Comparison of ENCODE assay signal across 8 mouse cellular contexts in genomic region chr3:95159987-95160963, GRCm38 (mm10). TPM values are rescaled to one million over a fixed set of nuclear protein-coding genes. Genes with fewer than 3 reads are reported as not detected.
DNase-seq lines count a peak whose midpoint lies in the region; ATAC-seq lines count a peak whose summit lies in the region.

Gene Sema6c (plus strand): TSS chr3:95160457.

- ATAC-seq in hindbrain, embryonic 14.5 days (ENCODE audit: low FRiP score): peak; percentile 93

- H3K4me1 ChIP-seq in hindbrain, embryonic 14.5 days (replicated peaks; ENCODE audit: control insufficient read depth, insufficient read depth, low read length): peaks cover 29% of the 10 kb centered on the region

- peak; percentile 94 for DNase-seq in NIH3T3 (ENCODE audit: low read depth)
- DNase-seq in cerebellum, postnatal 10 days: peak; percentile 95 to 96
- DNase-seq in frontal cortex, postnatal 14 days (ENCODE audit: low spot score in 2 of 2): peak; percentile 81 to 84
- peak; percentile 85 for DNase-seq in hindbrain, embryonic 14.5 days (ENCODE audit: low spot score)
- DNase-seq in layer of hippocampus, postnatal 36 days: peak; percentile 83 to 87
- DNase-seq in lung, postnatal 36 days: peak; percentile 94
- DNase-seq in retina, postnatal 1 day: peak; percentile 95
- DNase-seq in urinary bladder, adult 18-20 months (ENCODE audit: low spot score in 2 of 2): peak; percentile 81 to 86

- peak within 1 kb of the TSS; percentile 88 for H3K9ac ChIP-seq in hindbrain, embryonic 14.5 days

- H3K27me3 ChIP-seq in hindbrain, embryonic 14.5 days (ENCODE audit: control insufficient read depth, insufficient read depth, low read length): no peaks in the 10 kb centered on the region

- peaks cover 9% of the 10 kb centered on the region for H3K36me3 ChIP-seq in hindbrain, embryonic 14.5 days (replicated peaks; ENCODE audit: control insufficient read depth, insufficient read depth)

- H3K27ac ChIP-seq in hindbrain, embryonic 14.5 days: peak within 1 kb of the TSS; percentile 79

- peak within 1 kb of the TSS; percentile 85 for H3K4me3 ChIP-seq in hindbrain, embryonic 14.5 days (replicated peaks; ENCODE audit: low read length)

- under 1% methylated on average over 66 of the region's 66 CpGs for WGBS in hindbrain, embryonic 14.5 days

- H3K9me3 ChIP-seq in hindbrain, embryonic 14.5 days (ENCODE audit: control insufficient read depth, low read length): no peaks in the 10 kb centered on the region

- peak within 1 kb of the TSS; percentile 68 for H3K4me2 ChIP-seq in hindbrain, embryonic 14.5 days (replicated peaks)

RNA-seq across cellular contexts. Expression of gene Sema6c, which starts in this region (rescaled TPM):
- 35.8 and 36.5 TPM in 2 replicates for polyA plus RNA-seq in hindbrain, embryonic 14.5 days (2014; fragmentation: Nextera tagmentation; extraction: Ambion mirVana)
- 10 to 100 TPM; 36.1 to 41.0 TPM for total RNA-seq in layer of hippocampus, postnatal 36 days (2021)

Comparison
In these comparisons a context has a peak if more than half of its experiments do, and no peak if none do; other contexts are left out.
1. Peak in every context shown above with its lines: DNase-seq, ATAC-seq, H3K4me3 ChIP-seq and H3K27ac ChIP-seq.